Mouse (Mus musculus) bone marrow, adult 2 months (tissue): Measurements from ENCODE around the gene Homer2.

Experiments
- CTCF ChIP-seq: fragments of 200-500 bp; IDR thresholded peaks from 2 replicates; pipeline ENCODE4 v1.5.1; 2011; ENCODE audit warnings: low read length, control low read depth; ENCODE audit not compliant: control insufficient read depth, insufficient read depth
- POLR2A ChIP-seq: fragments of 200-500 bp; IDR thresholded peaks from 2 replicates; pipeline ENCODE4 v1.6.1; 2011; ENCODE audit warnings: low read depth, mild to moderate bottlenecking, control low read depth, low read length, borderline replicate concordance; ENCODE audit not compliant: control insufficient read depth

DNA sequence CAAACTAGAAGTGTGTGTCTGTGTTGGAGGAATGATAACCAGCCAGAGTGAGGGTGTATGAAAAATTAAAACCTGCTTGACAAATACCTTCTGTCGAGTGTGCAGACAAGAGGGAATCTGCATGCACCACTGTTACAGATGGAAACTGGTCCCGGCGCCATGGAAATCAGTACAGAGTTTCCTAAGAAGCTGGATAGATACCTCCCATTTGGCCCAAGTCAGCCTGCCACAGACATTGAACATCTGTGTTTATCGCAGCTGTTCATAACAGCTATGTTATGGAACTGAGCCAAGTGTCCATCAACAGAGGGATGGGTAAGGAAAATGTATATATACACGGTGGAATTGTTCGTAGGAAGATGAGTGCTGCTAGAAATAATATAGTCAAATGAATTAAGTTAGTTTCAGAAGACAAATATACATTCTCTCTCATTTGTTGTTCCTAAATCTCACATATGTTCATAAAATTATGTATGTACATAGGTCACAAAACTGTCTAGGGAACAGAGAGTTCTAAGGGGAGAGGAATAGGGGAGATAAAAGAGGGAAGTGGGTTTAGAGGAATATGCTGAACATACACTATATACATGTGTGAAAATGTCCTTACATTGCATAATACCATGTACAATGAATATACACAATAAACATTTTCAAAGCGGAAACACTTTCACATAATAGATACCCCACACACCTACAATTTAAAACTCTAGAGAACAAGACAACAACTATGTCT, 149.9 kb downstream of the Homer2 start:
- TF ChIP-seq CTCF, result no peak
- TF ChIP-seq POLR2A, result no peak
